Mouse (Mus musculus): ENCODE measurements around the gene Fnd3c2. TPM values are rescaled to one million over a fixed set of nuclear protein-coding genes. Genes with fewer than 3 reads are reported as not detected.

Gene Fnd3c2
- not detected in 2 replicates for total RNA-seq (2023)

DNA sequence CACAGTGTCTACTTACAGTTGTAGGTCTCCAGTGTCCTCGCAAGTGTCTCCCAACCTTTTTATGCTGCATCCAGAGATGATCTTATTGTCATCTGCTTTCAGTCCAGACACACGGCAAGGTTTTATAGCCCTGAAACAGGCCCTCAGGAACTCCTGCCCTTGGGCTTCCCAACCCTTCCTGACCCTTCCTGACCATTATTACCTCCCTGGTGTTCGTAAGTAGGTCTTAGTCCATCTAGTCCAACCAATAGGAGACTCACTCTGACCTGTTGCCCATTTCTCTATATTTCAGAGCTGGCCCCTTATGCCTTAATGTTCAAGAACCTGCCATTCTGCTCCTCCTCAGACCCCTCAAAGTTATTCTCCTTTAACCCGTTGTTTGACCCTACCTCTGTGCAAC, at the start of gene Fnd3c2:
Gene Fnd3c2, minus strand, starts transcription at position 101 of the 400 bp plus-strand sequence.

DNA sequence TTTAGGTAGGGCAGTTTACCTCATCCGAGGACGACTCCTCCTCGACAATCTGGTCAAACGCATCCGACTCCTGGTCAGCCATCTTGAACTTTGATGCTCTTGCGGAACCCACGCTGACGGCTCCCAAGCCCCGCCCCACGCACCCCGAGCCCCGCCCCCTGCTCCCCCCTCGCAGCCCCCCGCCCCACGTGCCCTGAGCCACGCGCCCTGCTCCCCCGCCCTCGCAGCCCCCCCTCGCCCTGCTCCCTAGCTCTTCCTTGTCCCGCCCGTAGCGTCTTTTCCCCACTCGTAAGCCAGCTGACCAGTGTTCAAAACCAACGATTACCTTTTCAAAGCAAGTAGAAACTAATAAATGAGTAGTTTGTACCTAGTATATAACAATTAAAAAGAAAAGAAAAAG, 34.1 kb downstream of the Fnd3c2 start, which contains the start of gene Taf9b:
Gene Taf9b, minus strand, starts transcription at position 101 of the 400 bp plus-strand sequence.

DNA sequence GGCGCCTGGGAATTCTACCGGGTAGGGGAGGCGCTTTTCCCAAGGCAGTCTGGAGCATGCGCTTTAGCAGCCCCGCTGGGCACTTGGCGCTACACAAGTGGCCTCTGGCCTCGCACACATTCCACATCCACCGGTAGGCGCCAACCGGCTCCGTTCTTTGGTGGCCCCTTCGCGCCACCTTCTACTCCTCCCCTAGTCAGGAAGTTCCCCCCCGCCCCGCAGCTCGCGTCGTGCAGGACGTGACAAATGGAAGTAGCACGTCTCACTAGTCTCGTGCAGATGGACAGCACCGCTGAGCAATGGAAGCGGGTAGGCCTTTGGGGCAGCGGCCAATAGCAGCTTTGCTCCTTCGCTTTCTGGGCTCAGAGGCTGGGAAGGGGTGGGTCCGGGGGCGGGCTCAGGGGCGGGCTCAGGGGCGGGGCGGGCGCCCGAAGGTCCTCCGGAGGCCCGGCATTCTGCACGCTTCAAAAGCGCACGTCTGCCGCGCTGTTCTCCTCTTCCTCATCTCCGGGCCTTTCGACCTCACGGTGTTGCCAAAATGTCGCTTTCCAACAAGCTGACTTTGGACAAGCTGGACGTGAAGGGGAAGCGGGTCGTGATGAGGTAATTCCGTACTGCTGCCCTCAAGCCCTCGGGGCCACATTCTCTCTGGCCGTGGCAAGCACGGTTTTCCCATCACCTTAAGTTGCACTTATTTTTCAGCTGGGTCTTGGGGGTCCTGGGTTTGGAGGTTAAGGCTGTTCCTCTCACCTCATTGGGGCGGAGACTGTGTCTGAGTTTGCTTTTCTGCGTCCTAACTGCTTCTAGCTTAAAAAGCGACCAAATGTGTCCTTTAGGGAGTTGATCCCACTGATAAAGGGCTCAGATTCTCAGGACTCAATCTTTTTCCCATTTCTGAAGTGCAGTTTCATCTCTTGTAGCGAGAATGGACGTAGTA, 68.2 kb downstream of the Fnd3c2 start, which contains the start of gene Pgk1:
Gene Pgk1, plus strand, starts transcription at position 388 of the 937 bp plus-strand sequence.

Other genes with a start within 250 kb of the Fnd3c2 start
- gene Magt1, start 243.5 kb downstream of the Fnd3c2 start, total RNA-seq (2023) = 30.3 and 34.4 TPM in 2 replicates
- gene Cox7b, start 239.7 kb downstream of the Fnd3c2 start, total RNA-seq (2023) = 46.2 and 61.7 TPM in 2 replicates
- gene Atp7a, start 228.1 kb downstream of the Fnd3c2 start, total RNA-seq (2023) = 29.2 and 41.7 TPM in 2 replicates
- gene Tlr13, start 112.2 kb downstream of the Fnd3c2 start, total RNA-seq (2023) = 178 and 182 TPM in 2 replicates
- gene Pgk1, start 68.3 kb downstream of the Fnd3c2 start, total RNA-seq (2023) = 312 TPM in 2 replicates
- 0.47 and 1.1 TPM in 2 replicates for gene Taf9b, start 34.2 kb downstream of the Fnd3c2 start, total RNA-seq (2023)
- gene Fndc3c1, start 230.0 kb upstream of the Fnd3c2 start, total RNA-seq (2023) = not detected in 2 replicates

Measured in neutrophil, adult 65 days (primary cell).